Mouse (Mus musculus) layer of hippocampus, adult 9-11 months (tissue): ENCODE results near the gene Mcm2.
A peak's percentile ranks its signal among the peaks of the same experiment; 100 is the strongest.

Experiments used
- DNase-seq: peaks from one replicate; pipeline ENCODE4 v3.0.0; 2022

The Mcm2 gene

GRCm38 (mm10) chr6:88925640-88926205 is 27.1 kb upstream of the Mcm2 start:
- no peak for DNase-seq

GRCm38 (mm10) chr6:88924502-88925275 is 26.1 kb upstream of the Mcm2 start:
- peak; percentile 70 for DNase-seq

GRCm38 (mm10) chr6:88918802-88919201 is 20.2 kb upstream of the Mcm2 start:
- DNase-seq = no peak

GRCm38 (mm10) chr6:88916153-88916552 is 17.6 kb upstream of the Mcm2 start:
- no peak for DNase-seq

- no peak for DNase-seq
These were observed 16.9 kb upstream of the Mcm2 start for GRCm38 (mm10) chr6:88915510-88915909.

GRCm38 (mm10) chr6:88914799-88915198 is 16.2 kb upstream of the Mcm2 start:
- DNase-seq = no peak

GRCm38 (mm10) chr6:88913440-88913839 is 14.9 kb upstream of the Mcm2 start:
- no peak for DNase-seq

- no peak for DNase-seq
These were observed 14.4 kb upstream of the Mcm2 start for GRCm38 (mm10) chr6:88913022-88913421.

GRCm38 (mm10) chr6:88909151-88909550 is 10.6 kb upstream of the Mcm2 start:
- DNase-seq = no peak

GRCm38 (mm10) chr6:88906369-88907108 is 8.0 kb upstream of the Mcm2 start:
- peak; percentile 78 for DNase-seq

GRCm38 (mm10) chr6:88905042-88905441 is 6.5 kb upstream of the Mcm2 start:
- DNase-seq = no peak

- no peak for DNase-seq
These were observed 5.9 kb upstream of the Mcm2 start for GRCm38 (mm10) chr6:88904456-88904974.

GRCm38 (mm10) chr6:88903708-88904107 is 5.1 kb upstream of the Mcm2 start:
- no peak for DNase-seq

GRCm38 (mm10) chr6:88901947-88902820 is 3.6 kb upstream of the Mcm2 start, which contains the start of gene Tpra1:
TSS of gene Tpra1 (plus strand) at chr6:88902251.
- peak; percentile 97 for DNase-seq

GRCm38 (mm10) chr6:88901471-88901870 is 2.9 kb upstream of the Mcm2 start:
- DNase-seq = no peak

GRCm38 (mm10) chr6:88899628-88900027 is 1.0 kb upstream of the Mcm2 start:
- no peak for DNase-seq

GRCm38 (mm10) chr6:88899086-88899485 is 506 bp upstream of the Mcm2 start:
- DNase-seq = no peak

- DNase-seq = no peak
These were observed 1.3 kb downstream of the Mcm2 start for GRCm38 (mm10) chr6:88897246-88897645.

- no peak for DNase-seq
These were observed 2.6 kb downstream of the Mcm2 start for GRCm38 (mm10) chr6:88895943-88896342.

- no peak for DNase-seq
These were observed 5.0 kb downstream of the Mcm2 start for GRCm38 (mm10) chr6:88893559-88893958.

GRCm38 (mm10) chr6:88890832-88891231 is 7.7 kb downstream of the Mcm2 start:
- DNase-seq = no peak

- no peak for DNase-seq
These were observed 9.1 kb downstream of the Mcm2 start for GRCm38 (mm10) chr6:88889410-88890042.
